Mouse (Mus musculus) cortical plate, adult 2 months (tissue): ENCODE measurements around the gene Gm40460.

Experiments used
- CTCF ChIP-seq: fragments of 200-500 bp; IDR thresholded peaks from 2 replicates; pipeline ENCODE4 v1.5.1; 2011; ENCODE audit warnings: mild to moderate bottlenecking, control low read depth, low read length; ENCODE audit not compliant: insufficient read depth; ENCODE audit errors: extremely low read depth
- POLR2A ChIP-seq: fragments of 200-500 bp; IDR thresholded peaks from 2 replicates; pipeline ENCODE4 v1.6.1; 2011; ENCODE audit warnings: mild to moderate bottlenecking, low read length, control low read depth; ENCODE audit not compliant: insufficient read depth; ENCODE audit errors: extremely low read depth

DNA sequence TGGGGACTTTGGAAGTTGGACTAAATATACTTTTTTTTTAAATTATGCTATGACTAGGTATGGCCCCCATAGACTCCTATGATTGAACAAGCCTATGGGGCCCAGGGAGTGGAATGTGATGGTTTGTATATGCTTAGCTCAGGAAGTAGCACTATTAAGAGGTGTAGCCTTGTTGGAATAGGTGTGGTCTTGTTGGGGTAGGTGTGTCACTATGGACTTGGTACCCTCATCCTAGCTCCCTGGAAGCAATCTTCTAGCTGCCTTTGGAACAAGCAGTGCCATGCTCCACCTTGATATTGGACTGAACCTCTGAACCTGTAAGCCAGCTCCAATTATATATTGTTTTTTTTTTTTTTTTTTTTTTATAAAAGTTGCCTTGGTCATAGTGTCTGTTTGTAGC is 35.4 kb downstream of the Gm40460 start:
- TF ChIP-seq POLR2A (no peak), CTCF (no peak)
